Mouse (Mus musculus) spleen, adult 2 months (tissue): Measurements from ENCODE around the gene Xylt1.

Source experiments
- CTCF ChIP-seq: fragments of 200-500 bp; IDR thresholded peaks from 2 replicates; pipeline ENCODE4 v1.5.1; 2011; ENCODE audit warnings: mild to moderate bottlenecking, inconsistent platforms; ENCODE audit not compliant: insufficient read depth, insufficient read length, insufficient replicate concordance; ENCODE audit errors: extremely low read depth
- POLR2A ChIP-seq: fragments of 200-500 bp; IDR thresholded peaks from 2 replicates; pipeline ENCODE4 v1.6.1; 2011; ENCODE audit warnings: low read depth, low read length, inconsistent platforms

DNA sequence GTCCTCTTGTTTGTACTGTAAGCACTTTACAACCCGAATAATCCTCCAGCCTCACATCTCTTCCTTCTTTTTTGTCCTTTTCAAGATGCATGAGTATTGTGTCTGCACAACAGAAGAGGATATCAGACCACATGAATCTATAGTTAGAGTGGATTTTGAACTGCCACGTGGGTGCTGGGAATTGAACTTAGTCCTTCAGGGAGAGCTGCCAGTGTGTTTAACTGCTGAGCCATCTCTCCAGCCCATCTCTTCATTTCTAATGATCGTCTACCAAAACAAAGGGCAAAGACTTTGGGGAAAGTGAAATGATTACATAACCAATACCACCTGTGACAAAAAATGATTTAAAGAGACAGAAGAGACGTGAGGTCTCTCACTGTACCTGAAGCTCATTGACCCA, 5.6 kb downstream of the Xylt1 start:
- TF ChIP-seq POLR2A, result no peak
- no peak for TF ChIP-seq CTCF
